In genomic region chr8:106871328-106871926, GRCm38 (mm10) we compare ENCODE assay signal across 8 mouse cellular contexts. TPM values are rescaled to one million over a fixed set of nuclear protein-coding genes. Genes with fewer than 3 reads are reported as not detected.
DNase-seq lines count a peak whose midpoint lies in the region; ATAC-seq lines count a peak whose summit lies in the region.

No protein-coding gene starts in this region.

- peaks cover 46% of the 10 kb centered on the region for H3K27me3 ChIP-seq in heart, embryonic 12.5 days (replicated peaks)
- peaks cover 80% of the 10 kb centered on the region for H3K27me3 ChIP-seq in liver, embryonic 15.5 days

- DNase-seq in heart, postnatal 25 days (ENCODE audit: low spot score) = no peak
- peak; percentile 32 for DNase-seq in heart, postnatal 36 days
- no peak for DNase-seq in urinary bladder, postnatal 14 days (ENCODE audit: low spot score)
- no peak for DNase-seq in cerebellum, adult 11-12 months

- H3K4me2 ChIP-seq in heart, embryonic 12.5 days = peak overlapping the region; percentile 98
- peak overlapping the region; percentile 70 for H3K4me2 ChIP-seq in liver, embryonic 15.5 days

- 2% methylated on average over 15 of the region's 15 CpGs for WGBS in heart, embryonic 12.5 days
- WGBS in liver, embryonic 15.5 days (ENCODE audit: insufficient replicate concordance) = 4% methylated on average over 15 of the region's 15 CpGs

- peak overlapping the region; percentile 60 for H3K4me3 ChIP-seq in heart, embryonic 12.5 days
- H3K4me3 ChIP-seq in liver, embryonic 15.5 days (replicated peaks) = peak overlapping the region; percentile 48

- peaks cover 37% of the 10 kb centered on the region for H3K4me1 ChIP-seq in heart, embryonic 12.5 days (replicated peaks)
- peaks cover 28% of the 10 kb centered on the region for H3K4me1 ChIP-seq in liver, embryonic 15.5 days (replicated peaks)

- peak; percentile 23; the same call in 1 of the 2 replicates for ATAC-seq in heart, embryonic 12.5 days (ENCODE audit: insufficient number of reproducible peaks, low FRiP score)
- peak; percentile 9; the same call in 1 of the 2 replicates for ATAC-seq in common myeloid progenitor, adult 5-6 weeks (replicated peaks; ENCODE audit: low read depth, poor library complexity, severe bottlenecking)
- no peak for ATAC-seq in liver, embryonic 15.5 days (ENCODE audit: insufficient read depth)
- no peak for ATAC-seq in activated CD4-positive, CD25-positive, alpha-beta regulatory T cell, adult 4 months

- H3K36me3 ChIP-seq in heart, embryonic 12.5 days = peaks cover 16% of the 10 kb centered on the region
- H3K36me3 ChIP-seq in liver, embryonic 15.5 days (replicated peaks) = peaks cover 9% of the 10 kb centered on the region; the same call in 1 of the 2 replicates

- intact Hi-C loops in heart, postnatal 25 days (cut with DNase I) = loop anchor here (5.0 kb wide), 3 partner anchors 34 to 154 kb away; no protein-coding TSS in a partner anchor
- intact Hi-C loops in heart, postnatal 36 days (cut with DNase I) = loop anchor here (2.0 to 5.0 kb wide), 3 partner anchors 33 to 154 kb away; no protein-coding TSS in a partner anchor

- H3K9ac ChIP-seq in heart, embryonic 12.5 days = peak overlapping the region; percentile 71; the same call in 1 of the 2 replicates
- H3K9ac ChIP-seq in liver, embryonic 15.5 days = no peak overlapping the region

- no peaks in the 10 kb centered on the region for H3K9me3 ChIP-seq in heart, embryonic 12.5 days (replicated peaks)
- H3K9me3 ChIP-seq in liver, embryonic 15.5 days (replicated peaks) = no peaks in the 10 kb centered on the region

- H3K27ac ChIP-seq in heart, embryonic 12.5 days (ENCODE audit: poor library complexity, severe bottlenecking) = no peak overlapping the region
- H3K27ac ChIP-seq in liver, embryonic 15.5 days (replicated peaks) = no peak overlapping the region

RNA-seq across cellular contexts. Expression of gene Has3, which starts 1.4 kb away (rescaled TPM):
- 0.11 and 0.14 TPM in 2 replicates for polyA plus RNA-seq in heart, embryonic 12.5 days (2016; fragmentation: Nextera tagmentation; extraction: Ambion mirVana)
- 1 to 10 TPM; 1.0 to 1.7 TPM for total RNA-seq in heart, postnatal 25 days (2021)
- 1.4 and 2.5 TPM in 2 replicates for total RNA-seq in common myeloid progenitor, adult 5-6 weeks (2017)
- 1 to 10 TPM; 1.4 to 1.5 TPM for total RNA-seq in heart, postnatal 36 days (2021)
- polyA plus RNA-seq in liver, embryonic 15.5 days (2015; fragmentation: Nextera tagmentation; extraction: Ambion mirVana) = 0.01 and 0.03 TPM in 2 replicates
- under 1 TPM; 0.43 to 0.44 TPM for polyA plus RNA-seq in activated CD4-positive, CD25-positive, alpha-beta regulatory T cell, adult 4 months (2017; shearing (Covaris generic))

RNA-seq across cellular contexts. Expression of gene Utp4, which starts 22.0 kb away (rescaled TPM):
- 46.6 and 47.0 TPM in 2 replicates for polyA plus RNA-seq in heart, embryonic 12.5 days (2016; fragmentation: Nextera tagmentation; extraction: Ambion mirVana)
- total RNA-seq in heart, postnatal 25 days (2021) = 10 to 100 TPM; 17.7 to 19.1 TPM
- 50.2 and 57.4 TPM in 2 replicates for total RNA-seq in common myeloid progenitor, adult 5-6 weeks (2017)
- total RNA-seq in heart, postnatal 36 days (2021) = 10 to 100 TPM; 20.2 to 22.2 TPM
- 31.8 and 33.3 TPM in 2 replicates for polyA plus RNA-seq in liver, embryonic 15.5 days (2015; fragmentation: Nextera tagmentation; extraction: Ambion mirVana)
- 10 to 100 TPM; 40.0 to 54.3 TPM for polyA plus RNA-seq in activated CD4-positive, CD25-positive, alpha-beta regulatory T cell, adult 4 months (2017; shearing (Covaris generic))

Comparison
In these comparisons a context has a peak if more than half of its experiments do, and no peak if none do; other contexts are left out.
1. DNase-seq: peak in heart, postnatal 36 days (2 of 2); none in heart, postnatal 25 days (single experiment), urinary bladder, postnatal 14 days (single experiment) and cerebellum, adult 11-12 months (single experiment).
2. ATAC-seq: peak in heart, embryonic 12.5 days (single experiment) and common myeloid progenitor, adult 5-6 weeks (single experiment); none in liver, embryonic 15.5 days (single experiment) and activated CD4-positive, CD25-positive, alpha-beta regulatory T cell, adult 4 months (single experiment).